Mouse (Mus musculus) hindbrain, embryonic 14.5 days (tissue): Measurements from ENCODE around the gene Tmem107. TPM values are rescaled to one million over a fixed set of nuclear protein-coding genes. Genes with fewer than 3 reads are reported as not detected.

Experiments used
- ATAC-seq: fragments of 200-750 bp; cut with Nextera tagmentation; 2 replicates; pipeline ENCODE4 v1.8.0; 2017; ENCODE audit warnings: moderate number of reproducible peaks, mild to moderate bottlenecking, moderate TSS enrichment, moderate library complexity; ENCODE audit not compliant: low FRiP score
- DNase-seq: peaks from one replicate; pipeline ENCODE4 v3.0.0-alpha.2; 2015; ENCODE audit warnings: low spot score
- H3K27ac ChIP-seq: fragments of 300-500 bp; sonication (generic); 2 replicates; pipeline ENCODE4 v1.5.1; 2014; ENCODE audit warnings: mild to moderate bottlenecking, moderate library complexity
- H3K27me3 ChIP-seq: fragments of 300-500 bp; sonication (generic); 2 replicates; pipeline ENCODE4 v1.6.1; 2014; ENCODE audit warnings: mild to moderate bottlenecking, low read length, mixed read lengths; ENCODE audit not compliant: control insufficient read depth, insufficient read depth
- H3K36me3 ChIP-seq: fragments of 300-500 bp; sonication (generic); replicated peaks from 2 replicates; pipeline ENCODE4 v1.6.1; 2014; ENCODE audit not compliant: control insufficient read depth, insufficient read depth
- H3K4me1 ChIP-seq: fragments of 300-500 bp; sonication (generic); replicated peaks from 2 replicates; pipeline ENCODE4 v1.6.1; 2014; ENCODE audit warnings: antibody characterized with exemption, low read length, mixed read lengths; ENCODE audit not compliant: control insufficient read depth, insufficient read depth
- H3K4me2 ChIP-seq: fragments of 300-500 bp; sonication (generic); replicated peaks from 2 replicates; pipeline ENCODE4 v1.6.1; 2014; ENCODE audit warnings: mild to moderate bottlenecking, moderate library complexity
- H3K4me3 ChIP-seq: fragments of 300-500 bp; sonication (generic); replicated peaks from 2 replicates; pipeline ENCODE4 v1.5.1; 2014; ENCODE audit warnings: mild to moderate bottlenecking, low read length
- H3K9ac ChIP-seq: fragments of 300-500 bp; sonication (generic); 2 replicates; pipeline ENCODE4 v1.6.1; 2014
- H3K9me3 ChIP-seq: fragments of 300-500 bp; sonication (generic); 2 replicates; pipeline ENCODE4 v1.6.1; 2016; ENCODE audit warnings: low read length; ENCODE audit not compliant: control insufficient read depth
- WGBS: fragments of 180-500 bp; shearing (Covaris S2); extraction: QIAGEN DNeasy Blood & Tissue Kit; methylation state at CpG from one replicate; pipeline ENCODE4 v1.1.7; 2014; 5-methylcytosine and 5-hydroxymethylcytosine counted together
- polyA plus RNA-seq: library from polyadenylated mRNA; unstranded; fragments of >200 nt; fragmentation: Nextera tagmentation; extraction: Ambion mirVana; gene quantifications from 2 replicates; pipeline ENCODE4 v1.2.1, GENCODE M21; 2014

The Tmem107 gene
- polyA plus RNA-seq, 1 experiment from 2014 or later: 40.3 TPM

DNA sequence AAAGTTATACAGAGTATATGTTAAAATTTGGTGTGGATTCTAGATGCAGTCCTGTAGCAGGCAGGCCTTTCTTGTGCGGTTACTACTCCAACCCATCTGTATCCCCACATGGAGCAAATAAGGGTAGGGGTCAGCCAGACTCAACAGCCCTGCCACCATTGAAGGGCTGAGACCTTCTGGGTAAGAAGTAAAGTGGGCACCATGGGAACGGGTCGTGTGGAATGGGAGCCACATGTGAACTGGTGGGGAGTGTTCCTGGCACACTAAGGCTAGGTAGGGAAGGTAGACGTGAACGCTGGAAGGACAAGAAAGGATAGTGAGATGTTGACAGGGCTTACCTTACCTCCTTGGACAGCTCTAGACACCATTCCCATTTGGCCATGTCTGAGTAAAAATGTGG lies 32.4 kb upstream of the Tmem107 start:
- Histone ChIP-seq H3K9me3 (no peaks in the 10 kb centered on the region), H3K4me3 (no peak overlapping the region), H3K27ac (0 out of 2 replicates have a peak overlapping the region, but pooled peaks have one; percentile 83), H3K36me3 (peaks cover 25% of the 10 kb centered on the region), H3K4me2 (peak overlapping the region; percentile 70; the same call in 1 of the 2 replicates), H3K27me3 (no peaks in the 10 kb centered on the region), H3K4me1 (peaks cover 17% of the 10 kb centered on the region), H3K9ac (no peak overlapping the region)
- ATAC-seq (no peak), DNase-seq (no peak)
- WGBS: 75% methylated on average over 5 of the region's 5 CpGs

- no peak within 1 kb of the TSS for H3K27ac ChIP-seq
- H3K9ac ChIP-seq: peak within 1 kb of the TSS; percentile 49
- DNase-seq (peak; percentile 94), ATAC-seq (peak; percentile 44; the same call in 1 of the 2 replicates)
- peaks cover 6% of the 10 kb centered on the region; the same call in 1 of the 2 replicates for H3K4me1 ChIP-seq
- 1% methylated on average over 53 of the region's 54 CpGs for WGBS
- H3K4me3 ChIP-seq: peak within 1 kb of the TSS; percentile 57
- H3K36me3 ChIP-seq: no peaks in the 10 kb centered on the region
- H3K27me3 ChIP-seq: no peaks in the 10 kb centered on the region
- H3K9me3 ChIP-seq: no peaks in the 10 kb centered on the region
- peak within 1 kb of the TSS; percentile 100 for H3K4me2 ChIP-seq
Observed at GRCm38 (mm10) chr11:69045531-69046394, 24.8 kb upstream of the Tmem107 start, which contains the start of gene Aurkb. TSS of gene Aurkb (plus strand) at chr11:69045647.

- peak overlapping the region; percentile 100 for H3K4me2 ChIP-seq
- no peak overlapping the region for H3K27ac ChIP-seq
- 17% methylated on average over 9 of the region's 9 CpGs for WGBS
- ATAC-seq (no peak), DNase-seq (no peak)
- no peaks in the 10 kb centered on the region for H3K9me3 ChIP-seq
- no peaks in the 10 kb centered on the region for H3K36me3 ChIP-seq
- H3K9ac ChIP-seq: no peak overlapping the region; the same call in 1 of the 2 replicates
- H3K4me3 ChIP-seq: peak overlapping the region; percentile 57
- no peaks in the 10 kb centered on the region for H3K27me3 ChIP-seq
- peaks cover 6% of the 10 kb centered on the region; the same call in 1 of the 2 replicates for H3K4me1 ChIP-seq
Observed at GRCm38 (mm10) chr11:69046395-69046774, 24.2 kb upstream of the Tmem107 start.

DNA sequence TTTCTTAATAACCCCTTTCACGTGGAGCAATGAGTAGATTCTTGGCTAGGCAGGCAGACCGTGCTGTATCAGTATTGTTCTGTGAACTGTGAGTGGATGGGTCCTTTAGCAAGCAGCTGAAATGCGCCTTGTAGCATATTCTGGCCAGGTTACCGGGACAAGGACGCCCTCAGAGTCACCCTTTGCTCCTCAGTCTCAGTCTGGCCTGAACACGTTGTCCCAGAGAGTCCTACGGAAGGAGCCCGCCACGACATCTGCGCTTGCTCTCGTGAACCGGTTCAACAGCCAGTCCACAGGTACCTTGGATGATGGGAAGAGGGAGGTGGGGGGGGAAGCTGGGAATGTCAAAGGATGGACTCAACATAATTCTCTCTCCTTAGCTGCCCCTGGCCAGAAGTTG lies 23.0 kb upstream of the Tmem107 start:
- ATAC-seq (no peak), DNase-seq (no peak)
- no peak overlapping the region for H3K27ac ChIP-seq
- H3K9ac ChIP-seq: no peak overlapping the region
- 0 out of 2 replicates have a peak overlapping the region, but pooled peaks have one; percentile 100 for H3K4me2 ChIP-seq
- peaks cover 6% of the 10 kb centered on the region; the same call in 1 of the 2 replicates for H3K4me1 ChIP-seq
- 91% methylated on average over 12 of the region's 12 CpGs for WGBS
- H3K36me3 ChIP-seq: no peaks in the 10 kb centered on the region
- no peak overlapping the region for H3K4me3 ChIP-seq
- H3K9me3 ChIP-seq: no peaks in the 10 kb centered on the region
- H3K27me3 ChIP-seq: no peaks in the 10 kb centered on the region

GRCm38 (mm10) chr11:69048151-69048550 lies 22.5 kb upstream of the Tmem107 start:
- Histone ChIP-seq H3K27ac (no peak overlapping the region), H3K27me3 (no peaks in the 10 kb centered on the region), H3K4me3 (no peak overlapping the region), H3K4me1 (peaks cover 6% of the 10 kb centered on the region; the same call in 1 of the 2 replicates), H3K9me3 (no peaks in the 10 kb centered on the region), H3K36me3 (no peaks in the 10 kb centered on the region), H3K4me2 (no peak overlapping the region), H3K9ac (no peak overlapping the region)
- WGBS: 94% methylated on average over 14 of the region's 14 CpGs
- DNase-seq (no peak), ATAC-seq (no peak)

GRCm38 (mm10) chr11:69050748-69051147 lies 19.9 kb upstream of the Tmem107 start:
- Histone ChIP-seq H3K27ac (no peak overlapping the region), H3K27me3 (no peaks in the 10 kb centered on the region), H3K4me3 (no peak overlapping the region), H3K4me2 (no peak overlapping the region), H3K4me1 (peaks cover 4% of the 10 kb centered on the region; the same call in 1 of the 2 replicates), H3K36me3 (no peaks in the 10 kb centered on the region), H3K9me3 (no peaks in the 10 kb centered on the region), H3K9ac (no peak overlapping the region)
- 83% methylated on average over 8 of the region's 8 CpGs for WGBS
- DNase-seq: no peak
- ATAC-seq: no peak

GRCm38 (mm10) chr11:69051771-69052170 lies 18.8 kb upstream of the Tmem107 start:
- 58% methylated on average over 4 of the region's 4 CpGs for WGBS
- Histone ChIP-seq H3K4me1 (no peaks in the 10 kb centered on the region), H3K36me3 (no peaks in the 10 kb centered on the region), H3K9me3 (no peaks in the 10 kb centered on the region), H3K4me2 (no peak overlapping the region), H3K27me3 (no peaks in the 10 kb centered on the region), H3K27ac (no peak overlapping the region), H3K4me3 (no peak overlapping the region), H3K9ac (no peak overlapping the region)
- ATAC-seq (no peak), DNase-seq (no peak)

GRCm38 (mm10) chr11:69052824-69053421 lies 17.7 kb upstream of the Tmem107 start:
- Histone ChIP-seq H3K27me3 (no peaks in the 10 kb centered on the region), H3K4me1 (peaks cover 2% of the 10 kb centered on the region; the same call in 1 of the 2 replicates), H3K9me3 (no peaks in the 10 kb centered on the region), H3K36me3 (no peaks in the 10 kb centered on the region), H3K27ac (no peak overlapping the region), H3K9ac (no peak overlapping the region), H3K4me3 (no peak overlapping the region), H3K4me2 (no peak overlapping the region)
- DNase-seq: no peak
- ATAC-seq: no peak
- WGBS: 97% methylated on average over 2 of the region's 2 CpGs

- Histone ChIP-seq H3K27ac (no peak overlapping the region), H3K4me3 (no peak overlapping the region), H3K36me3 (no peaks in the 10 kb centered on the region), H3K9me3 (no peaks in the 10 kb centered on the region), H3K9ac (no peak overlapping the region), H3K27me3 (no peaks in the 10 kb centered on the region), H3K4me2 (no peak overlapping the region), H3K4me1 (peaks cover 10% of the 10 kb centered on the region; the same call in 1 of the 2 replicates)
- ATAC-seq: no peak
- 82% methylated on average over 3 of the region's 3 CpGs for WGBS
- DNase-seq: no peak
Observed at GRCm38 (mm10) chr11:69053848-69054247, 16.8 kb upstream of the Tmem107 start.
